Comparison of ENCODE assay signal across 9 mouse cellular contexts in the genomic region with DNA sequence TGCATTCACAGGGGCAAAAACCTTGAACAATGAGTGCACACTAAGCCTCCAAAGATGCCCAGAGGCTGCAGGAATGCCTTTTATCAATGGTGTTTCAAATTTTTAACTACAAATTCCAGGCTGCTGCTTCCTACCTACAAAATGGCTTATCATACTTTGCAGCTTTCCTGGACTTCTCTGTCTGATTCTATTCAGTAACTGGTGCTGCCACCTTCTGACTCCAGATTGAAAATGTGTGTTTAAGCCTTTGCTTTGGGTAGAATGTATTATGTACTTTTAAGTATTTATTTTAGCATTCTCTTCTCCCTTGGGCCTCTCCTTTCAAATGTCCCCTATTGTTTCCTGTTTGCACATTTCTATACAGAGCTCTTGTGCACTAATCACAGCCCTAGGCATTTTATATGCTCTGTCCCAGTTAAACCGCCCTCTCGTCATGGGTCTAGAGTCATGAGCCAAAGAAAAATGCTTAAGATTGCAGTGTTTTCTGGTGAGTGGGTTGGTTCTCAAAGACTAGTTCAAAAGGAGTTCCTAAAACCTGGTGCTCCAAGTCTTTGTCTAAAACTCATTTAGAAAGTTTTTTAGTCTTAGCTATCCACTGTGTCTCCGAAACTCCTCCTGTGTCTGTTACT.
DNase-seq lines count a peak whose midpoint lies in the region.
"Had no signal": no experiment of that assay in that cellular context is flagged by ENCODE, and none has a peak within 500 bp of the region (broad histone marks: within the 10 kb centered on the region; RNA-seq: fewer than 3 reads in every experiment).

No protein-coding gene starts in this region.

- DNase-seq in embryo, embryonic 10 days (ENCODE audit: low spot score), result peak; percentile 7
- DNase-seq in embryo, embryonic 9.5 days (ENCODE audit: extremely low spot score), result no peak
- DNase-seq in lung, postnatal 10 days, result peak; percentile 2
- DNase-seq in lung, adult 18-20 months, result no peak
- DNase-seq in layer of hippocampus, adult 9-10 months (ENCODE audit: low spot score), result peak; percentile 41
- DNase-seq in right cerebral cortex, postnatal 36 days (ENCODE audit: low spot score in 2 of 2), result peak; percentile 7 to 28
- no peak for DNase-seq in B cell, adult 2 months
- no peak for DNase-seq in adrenal gland, adult 18-20 months (ENCODE audit: low spot score in 2 of 2)
- DNase-seq: spleen, adult 18-20 months had no signal

Comparison
In these comparisons a context has a peak if more than half of its experiments do, and no peak if none do; other contexts are left out.
1. DNase-seq: peak in embryo, embryonic 10 days (single experiment), lung, postnatal 10 days (single experiment), layer of hippocampus, adult 9-10 months (single experiment) and right cerebral cortex, postnatal 36 days (2 of 2); none in embryo, embryonic 9.5 days (single experiment), lung, adult 18-20 months (0 of 2), B cell, adult 2 months (0 of 2) and adrenal gland, adult 18-20 months (0 of 2).